Mouse (Mus musculus): ENCODE results near the gene Dennd4a. TPM values are rescaled to one million over a fixed set of nuclear protein-coding genes. Genes with fewer than 3 reads are reported as not detected.

The Dennd4a gene
- 9.7 and 11.6 TPM in 2 replicates for polyA plus RNA-seq (2015; fragmentation: Nextera tagmentation; extraction: Ambion mirVana)

- under 1% methylated on average over 49 of the region's 51 CpGs for WGBS
- ATAC-seq = peak; percentile 97
- H3K36me3 ChIP-seq (ENCODE audit: control insufficient read depth, insufficient read depth) = no peaks in the 10 kb centered on the region
These were observed at the start of gene Dennd4a for GRCm38 (mm10) chr9:64810822-64811537. Gene Dennd4a, plus strand, starts transcription at chr9:64811340.

GRCm38 (mm10) chr9:64764824-64765223, 46.3 kb upstream of the Dennd4a start:
- Histone ChIP-seq H3K4me2 (ENCODE audit: low read length) (no peak overlapping the region), H3K27ac (ENCODE audit: low read length) (no peak overlapping the region), H3K9me3 (ENCODE audit: control insufficient read depth, low read length) (no peaks in the 10 kb centered on the region), H3K9ac (replicated peaks; ENCODE audit: low read depth, low read length) (no peak overlapping the region), H3K27me3 (replicated peaks; ENCODE audit: control insufficient read depth, insufficient read depth, low read length) (no peaks in the 10 kb centered on the region), H3K4me3 (replicated peaks; ENCODE audit: low read length) (no peak overlapping the region), H3K36me3 (ENCODE audit: control insufficient read depth, insufficient read depth) (no peaks in the 10 kb centered on the region), H3K4me1 (replicated peaks; ENCODE audit: control insufficient read depth, insufficient read depth, low read length) (no peaks in the 10 kb centered on the region)
- no peak for ATAC-seq
- 100% methylated on average over 2 of the region's 2 CpGs for WGBS

More at GRCm38 (mm10) chr9:64810822-64811537, at the start of gene Dennd4a:
- Histone ChIP-seq H3K27ac (ENCODE audit: low read length) (peak within 1 kb of the TSS; percentile 98), H3K9ac (replicated peaks; ENCODE audit: low read depth, low read length) (peak within 1 kb of the TSS; percentile 88), H3K4me1 (replicated peaks; ENCODE audit: control insufficient read depth, insufficient read depth, low read length) (peaks cover 6% of the 10 kb centered on the region), H3K4me3 (replicated peaks; ENCODE audit: low read length) (peak within 1 kb of the TSS; percentile 89), H3K27me3 (replicated peaks; ENCODE audit: control insufficient read depth, insufficient read depth, low read length) (no peaks in the 10 kb centered on the region), H3K9me3 (ENCODE audit: control insufficient read depth, low read length) (no peaks in the 10 kb centered on the region), H3K4me2 (ENCODE audit: low read length) (peak within 1 kb of the TSS; percentile 67)

- Histone ChIP-seq H3K27me3 (replicated peaks; ENCODE audit: control insufficient read depth, insufficient read depth, low read length) (no peaks in the 10 kb centered on the region), H3K27ac (ENCODE audit: low read length) (no peak overlapping the region), H3K4me1 (replicated peaks; ENCODE audit: control insufficient read depth, insufficient read depth, low read length) (no peaks in the 10 kb centered on the region), H3K36me3 (ENCODE audit: control insufficient read depth, insufficient read depth) (no peaks in the 10 kb centered on the region), H3K9me3 (ENCODE audit: control insufficient read depth, low read length) (no peaks in the 10 kb centered on the region), H3K4me2 (ENCODE audit: low read length) (no peak overlapping the region), H3K9ac (replicated peaks; ENCODE audit: low read depth, low read length) (no peak overlapping the region), H3K4me3 (replicated peaks; ENCODE audit: low read length) (no peak overlapping the region)
- no peak for ATAC-seq
- 93% methylated on average over 3 of the region's 3 CpGs for WGBS
These were observed 45.0 kb upstream of the Dennd4a start for GRCm38 (mm10) chr9:64766136-64766535.

- Histone ChIP-seq H3K9ac (replicated peaks; ENCODE audit: low read depth, low read length) (no peak overlapping the region), H3K36me3 (ENCODE audit: control insufficient read depth, insufficient read depth) (no peaks in the 10 kb centered on the region), H3K4me2 (ENCODE audit: low read length) (no peak overlapping the region), H3K4me1 (replicated peaks; ENCODE audit: control insufficient read depth, insufficient read depth, low read length) (no peaks in the 10 kb centered on the region), H3K9me3 (ENCODE audit: control insufficient read depth, low read length) (no peaks in the 10 kb centered on the region), H3K27ac (ENCODE audit: low read length) (no peak overlapping the region), H3K27me3 (replicated peaks; ENCODE audit: control insufficient read depth, insufficient read depth, low read length) (no peaks in the 10 kb centered on the region), H3K4me3 (replicated peaks; ENCODE audit: low read length) (no peak overlapping the region)
- no peak for ATAC-seq
- WGBS = 47% methylated on average over 1 of the region's 1 CpGs
These were observed 43.3 kb upstream of the Dennd4a start for GRCm38 (mm10) chr9:64767796-64768195.

GRCm38 (mm10) chr9:64769066-64769695, 42.0 kb upstream of the Dennd4a start:
- no peak overlapping the region for H3K27ac ChIP-seq (ENCODE audit: low read length)
- 0 out of 2 replicates have a peak, but pooled peaks have one; percentile 36 for ATAC-seq

GRCm38 (mm10) chr9:64769911-64770310, 41.2 kb upstream of the Dennd4a start:
- no peak overlapping the region for H3K27ac ChIP-seq (ENCODE audit: low read length)
- H3K9ac ChIP-seq (replicated peaks; ENCODE audit: low read depth, low read length) = no peak overlapping the region
- WGBS = 89% methylated on average over 6 of the region's 6 CpGs
- H3K4me2 ChIP-seq (ENCODE audit: low read length) = no peak overlapping the region
- H3K9me3 ChIP-seq (ENCODE audit: control insufficient read depth, low read length) = no peaks in the 10 kb centered on the region
- no peaks in the 10 kb centered on the region for H3K36me3 ChIP-seq (ENCODE audit: control insufficient read depth, insufficient read depth)
- H3K4me3 ChIP-seq (replicated peaks; ENCODE audit: low read length) = no peak overlapping the region
- peaks cover 5% of the 10 kb centered on the region; the same call in 1 of the 2 replicates for H3K4me1 ChIP-seq (replicated peaks; ENCODE audit: control insufficient read depth, insufficient read depth, low read length)
- no peak for ATAC-seq
- no peaks in the 10 kb centered on the region for H3K27me3 ChIP-seq (replicated peaks; ENCODE audit: control insufficient read depth, insufficient read depth, low read length)

More at GRCm38 (mm10) chr9:64769066-64769695, 42.0 kb upstream of the Dennd4a start:
- Histone ChIP-seq H3K36me3 (ENCODE audit: control insufficient read depth, insufficient read depth) (no peaks in the 10 kb centered on the region), H3K4me1 (replicated peaks; ENCODE audit: control insufficient read depth, insufficient read depth, low read length) (peaks cover under 1% of the 10 kb centered on the region; the same call in 1 of the 2 replicates), H3K4me2 (ENCODE audit: low read length) (no peak overlapping the region), H3K9me3 (ENCODE audit: control insufficient read depth, low read length) (no peaks in the 10 kb centered on the region), H3K4me3 (replicated peaks; ENCODE audit: low read length) (no peak overlapping the region), H3K9ac (replicated peaks; ENCODE audit: low read depth, low read length) (no peak overlapping the region), H3K27me3 (replicated peaks; ENCODE audit: control insufficient read depth, insufficient read depth, low read length) (no peaks in the 10 kb centered on the region)
- 31% methylated on average over 9 of the region's 9 CpGs for WGBS

- H3K27ac ChIP-seq (ENCODE audit: low read length) = no peak overlapping the region
- H3K4me3 ChIP-seq (replicated peaks; ENCODE audit: low read length) = no peak overlapping the region
- no peaks in the 10 kb centered on the region for H3K36me3 ChIP-seq (ENCODE audit: control insufficient read depth, insufficient read depth)
- no peak overlapping the region for H3K9ac ChIP-seq (replicated peaks; ENCODE audit: low read depth, low read length)
- H3K4me2 ChIP-seq (ENCODE audit: low read length) = no peak overlapping the region
- ATAC-seq = no peak
- WGBS = 90% methylated on average over 5 of the region's 5 CpGs
- peaks cover 5% of the 10 kb centered on the region; the same call in 1 of the 2 replicates for H3K4me1 ChIP-seq (replicated peaks; ENCODE audit: control insufficient read depth, insufficient read depth, low read length)
- no peaks in the 10 kb centered on the region for H3K9me3 ChIP-seq (ENCODE audit: control insufficient read depth, low read length)
- no peaks in the 10 kb centered on the region for H3K27me3 ChIP-seq (replicated peaks; ENCODE audit: control insufficient read depth, insufficient read depth, low read length)
These were observed 40.7 kb upstream of the Dennd4a start for GRCm38 (mm10) chr9:64770411-64770849.

GRCm38 (mm10) chr9:64771236-64771635, 39.9 kb upstream of the Dennd4a start:
- H3K27ac ChIP-seq (ENCODE audit: low read length) = no peak overlapping the region
- 46% methylated on average over 5 of the region's 5 CpGs for WGBS

GRCm38 (mm10) chr9:64773254-64773653, 37.9 kb upstream of the Dennd4a start:
- WGBS = 89% methylated on average over 8 of the region's 8 CpGs
- peaks cover 5% of the 10 kb centered on the region; the same call in 1 of the 2 replicates for H3K4me1 ChIP-seq (replicated peaks; ENCODE audit: control insufficient read depth, insufficient read depth, low read length)
- no peak for ATAC-seq

More at GRCm38 (mm10) chr9:64771236-64771635, 39.9 kb upstream of the Dennd4a start:
- H3K4me2 ChIP-seq (ENCODE audit: low read length) = no peak overlapping the region
- no peak overlapping the region for H3K4me3 ChIP-seq (replicated peaks; ENCODE audit: low read length)
- no peaks in the 10 kb centered on the region for H3K36me3 ChIP-seq (ENCODE audit: control insufficient read depth, insufficient read depth)
- H3K9ac ChIP-seq (replicated peaks; ENCODE audit: low read depth, low read length) = no peak overlapping the region
- H3K27me3 ChIP-seq (replicated peaks; ENCODE audit: control insufficient read depth, insufficient read depth, low read length) = no peaks in the 10 kb centered on the region
- ATAC-seq = no peak
- H3K4me1 ChIP-seq (replicated peaks; ENCODE audit: control insufficient read depth, insufficient read depth, low read length) = peaks cover 5% of the 10 kb centered on the region; the same call in 1 of the 2 replicates
- H3K9me3 ChIP-seq (ENCODE audit: control insufficient read depth, low read length) = no peaks in the 10 kb centered on the region

More at GRCm38 (mm10) chr9:64773254-64773653, 37.9 kb upstream of the Dennd4a start:
- no peak overlapping the region for H3K27ac ChIP-seq (ENCODE audit: low read length)
- no peak overlapping the region for H3K4me2 ChIP-seq (ENCODE audit: low read length)
- no peaks in the 10 kb centered on the region for H3K36me3 ChIP-seq (ENCODE audit: control insufficient read depth, insufficient read depth)
- H3K4me3 ChIP-seq (replicated peaks; ENCODE audit: low read length) = no peak overlapping the region
- H3K9me3 ChIP-seq (ENCODE audit: control insufficient read depth, low read length) = no peaks in the 10 kb centered on the region
- H3K27me3 ChIP-seq (replicated peaks; ENCODE audit: control insufficient read depth, insufficient read depth, low read length) = no peaks in the 10 kb centered on the region
- no peak overlapping the region for H3K9ac ChIP-seq (replicated peaks; ENCODE audit: low read depth, low read length)

Measured in forebrain, embryonic 16.5 days (tissue).